Mouse (Mus musculus) monocyte, adult 5-6 weeks (primary cell): ENCODE results near the gene Ppp1r37. TPM values are rescaled to one million over a fixed set of nuclear protein-coding genes. Genes with fewer than 3 reads are reported as not detected.

Experiments used
- ATAC-seq: fragments of 153-309, 156-312 bp; replicated peaks from 2 replicates; pipeline ENCODE4 v1.8.0; 2017; ENCODE audit warnings: mild to moderate bottlenecking; ENCODE audit not compliant: low TSS enrichment, insufficient number of reproducible peaks, severe bottlenecking, poor library complexity, low FRiP score
- total RNA-seq: library from RNA; stranded (forward); fragments of 200-1000, 200-491, 200-594 nt; gene quantifications from 3 replicates; pipeline ENCODE4 v1.2.3, GENCODE M21; 2017

Ppp1r37 gene
- total RNA-seq, 1 experiment from 2014 or later = 8.9 TPM

GRCm38 (mm10) chr7:19508924-19509568 lies 53.8 kb downstream of the Ppp1r37 start:
- no peak for ATAC-seq

- ATAC-seq = peak; percentile 89
Measured at GRCm38 (mm10) chr7:19508150-19508923, 54.5 kb downstream of the Ppp1r37 start, which contains the start of the genes Bloc1s3 and Trappc6a. Bloc1s3 (minus strand) TSS chr7:19508367. Trappc6a (plus strand) TSS chr7:19508395.

GRCm38 (mm10) chr7:19507612-19507981 lies 55.3 kb downstream of the Ppp1r37 start:
- ATAC-seq = no peak

GRCm38 (mm10) chr7:19506969-19507611 lies 55.8 kb downstream of the Ppp1r37 start:
- no peak for ATAC-seq

GRCm38 (mm10) chr7:19506326-19506725 lies 56.5 kb downstream of the Ppp1r37 start:
- no peak for ATAC-seq

GRCm38 (mm10) chr7:19503481-19504068 lies 59.3 kb downstream of the Ppp1r37 start:
- no peak for ATAC-seq

- ATAC-seq = peak; percentile 29
Measured at GRCm38 (mm10) chr7:19501658-19502057, 61.2 kb downstream of the Ppp1r37 start.

GRCm38 (mm10) chr7:19500420-19501363 lies 62.2 kb downstream of the Ppp1r37 start:
- ATAC-seq = peak; percentile 42

GRCm38 (mm10) chr7:19498326-19498725 lies 64.5 kb downstream of the Ppp1r37 start:
- no peak for ATAC-seq

GRCm38 (mm10) chr7:19496214-19496555 lies 66.7 kb downstream of the Ppp1r37 start:
- ATAC-seq = peak; percentile 90

GRCm38 (mm10) chr7:19495521-19496213 lies 67.2 kb downstream of the Ppp1r37 start:
- no peak for ATAC-seq

GRCm38 (mm10) chr7:19494751-19495474 lies 68.0 kb downstream of the Ppp1r37 start:
- no peak for ATAC-seq

- ATAC-seq = no peak
Measured at GRCm38 (mm10) chr7:19491731-19492130, 71.1 kb downstream of the Ppp1r37 start.

- ATAC-seq = no peak
Measured at GRCm38 (mm10) chr7:19489525-19489924, 73.4 kb downstream of the Ppp1r37 start.

GRCm38 (mm10) chr7:19486549-19486948 lies 76.3 kb downstream of the Ppp1r37 start:
- no peak for ATAC-seq

- no peak for ATAC-seq
Measured at GRCm38 (mm10) chr7:19485488-19485887, 77.4 kb downstream of the Ppp1r37 start.

GRCm38 (mm10) chr7:19483281-19483680 lies 79.6 kb downstream of the Ppp1r37 start:
- ATAC-seq = no peak
